Mouse (Mus musculus) cerebellum, postnatal 36 days (tissue): Measurements from ENCODE around the gene Tert.

ENCODE experiments used
- DNase-seq, 2 experiments: peaks; one replicate each; pipeline ENCODE4 v3.0.0; 2021 to 2022; ENCODE audit warnings: mixed read lengths in 2 of 2

The Tert gene

GRCm38 (mm10) chr13:73626745-73627549 is at the start of gene Tert:
Gene Tert, plus strand, starts transcription at chr13:73626911.
- DNase-seq = peak; percentile 39 to 42

DNA sequence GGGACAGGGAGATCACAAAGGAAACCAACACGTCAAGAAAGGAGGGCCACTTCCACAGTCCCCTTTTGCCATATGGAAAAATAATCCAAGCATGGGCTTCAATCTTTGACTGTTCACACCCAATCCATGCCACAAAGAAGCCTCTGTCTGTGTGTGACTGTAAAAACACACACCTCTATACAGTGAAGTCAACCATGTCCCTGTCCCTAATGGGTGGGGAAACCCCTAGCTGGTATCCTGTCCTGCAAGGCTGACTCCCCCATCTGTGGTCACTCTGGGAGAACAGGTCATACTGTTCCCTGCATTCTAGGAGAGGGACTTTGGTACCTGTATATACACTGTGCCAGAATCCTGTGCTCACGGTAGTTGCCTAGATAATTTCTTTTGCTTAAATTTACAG is 49.4 kb upstream of the Tert start:
- no peak for DNase-seq

- DNase-seq = no peak
Observed at GRCm38 (mm10) chr13:73591488-73591887, 35.2 kb upstream of the Tert start.

DNA sequence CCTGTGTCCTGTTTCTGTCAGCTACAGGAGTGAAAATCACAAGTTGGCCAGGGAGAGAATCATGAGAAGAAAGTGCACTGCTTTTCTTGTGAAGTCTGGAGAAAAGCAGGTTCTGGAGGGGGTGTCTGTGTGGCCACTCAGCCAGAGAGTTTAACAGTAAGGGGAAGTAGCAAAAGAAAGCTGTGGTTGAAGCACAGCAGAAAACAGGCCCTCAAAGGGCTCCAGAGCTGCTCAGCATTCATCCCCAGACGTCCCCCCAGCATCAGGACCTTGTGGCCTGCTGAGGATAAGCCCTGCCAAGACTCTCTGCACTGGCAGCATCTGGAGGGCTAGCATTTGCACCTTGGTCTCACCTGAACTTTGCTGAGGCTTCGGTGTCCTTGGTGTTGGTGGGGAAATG is 34.2 kb upstream of the Tert start:
- DNase-seq = no peak

- DNase-seq = no peak
Observed at GRCm38 (mm10) chr13:73596276-73596675, 30.4 kb upstream of the Tert start.

GRCm38 (mm10) chr13:73600217-73600616 is 26.5 kb upstream of the Tert start:
- no peak for DNase-seq

- DNase-seq = peak in 1 of 2 experiments; percentile 5
Observed at GRCm38 (mm10) chr13:73603046-73603445, 23.7 kb upstream of the Tert start.

DNA sequence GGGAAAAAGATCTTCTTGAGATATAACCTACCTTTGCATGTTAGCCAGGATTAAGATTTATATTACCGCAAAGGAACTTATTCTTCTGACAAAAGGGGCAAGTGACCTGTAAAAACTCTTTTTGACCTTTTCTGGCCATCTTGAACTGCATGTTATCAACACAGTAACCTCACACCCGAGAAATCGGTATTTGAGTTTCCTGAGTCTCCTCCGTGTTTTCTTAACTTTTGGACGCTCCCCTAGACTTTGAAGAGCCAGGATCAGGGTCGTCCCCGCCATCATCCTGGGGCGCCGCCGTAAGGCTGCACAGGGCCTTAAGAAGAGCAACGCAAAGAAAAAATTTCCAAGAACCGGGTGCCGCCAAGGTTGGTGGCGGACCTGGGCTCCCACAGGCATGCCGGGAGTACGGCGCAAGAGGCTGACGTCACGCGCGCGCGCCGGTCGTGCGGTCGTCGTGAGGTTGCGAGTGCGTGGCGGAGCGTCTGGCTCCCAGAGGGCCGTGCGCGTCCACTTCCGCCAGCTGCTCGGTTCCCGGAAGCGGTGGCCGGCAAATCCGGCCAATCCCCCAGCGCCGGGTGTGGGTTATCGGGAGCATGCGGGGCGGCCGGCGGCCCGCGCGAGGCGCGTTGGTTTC is 23.1 kb upstream of the Tert start, which contains the start of gene Clptm1l:
Clptm1l (plus strand) TSS at position 485 of the 634 bp plus-strand sequence.
- DNase-seq = peak; percentile 99

DNA sequence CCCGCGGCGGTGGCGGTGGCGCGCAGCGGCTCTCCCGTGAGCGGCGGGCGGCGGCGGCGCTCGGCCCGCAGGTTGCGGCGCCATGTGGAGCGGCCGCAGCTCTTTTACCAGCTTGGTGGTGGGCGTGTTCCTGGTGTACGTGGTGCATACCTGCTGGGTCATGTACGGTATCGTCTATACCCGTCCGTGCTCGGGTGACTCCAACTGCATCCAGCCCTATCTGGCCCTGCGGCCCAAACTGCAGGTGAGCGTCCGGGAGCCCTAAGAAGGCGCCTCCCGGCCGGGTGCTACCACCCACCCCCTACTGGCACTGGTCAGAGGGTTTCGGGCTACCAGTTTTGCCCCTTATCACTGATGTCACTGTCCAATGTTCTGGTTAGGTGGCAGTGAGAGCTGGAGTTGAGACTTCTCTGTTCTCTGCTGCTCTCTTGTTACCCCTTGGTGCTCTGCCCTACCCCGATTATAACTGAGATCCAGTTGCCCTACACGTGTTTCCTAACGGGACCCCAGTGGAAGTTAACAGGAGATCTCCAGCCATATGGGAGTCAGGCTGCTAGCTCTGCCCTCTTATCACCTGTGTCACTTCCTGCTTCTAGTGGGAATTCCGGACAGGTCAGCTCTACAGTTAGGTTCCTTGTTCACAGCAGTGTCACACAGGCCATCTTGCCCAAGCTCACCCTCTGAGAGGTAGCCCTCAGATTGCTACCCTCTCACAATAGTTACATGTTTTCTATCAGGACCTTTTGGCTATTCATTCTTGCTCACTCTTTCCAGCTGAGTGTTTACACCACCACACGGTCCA is 22.4 kb upstream of the Tert start:
- DNase-seq = no peak

- no peak for DNase-seq
Observed at GRCm38 (mm10) chr13:73618406-73618805, 8.3 kb upstream of the Tert start.

GRCm38 (mm10) chr13:73620637-73621036 is 6.1 kb upstream of the Tert start:
- no peak for DNase-seq

DNA sequence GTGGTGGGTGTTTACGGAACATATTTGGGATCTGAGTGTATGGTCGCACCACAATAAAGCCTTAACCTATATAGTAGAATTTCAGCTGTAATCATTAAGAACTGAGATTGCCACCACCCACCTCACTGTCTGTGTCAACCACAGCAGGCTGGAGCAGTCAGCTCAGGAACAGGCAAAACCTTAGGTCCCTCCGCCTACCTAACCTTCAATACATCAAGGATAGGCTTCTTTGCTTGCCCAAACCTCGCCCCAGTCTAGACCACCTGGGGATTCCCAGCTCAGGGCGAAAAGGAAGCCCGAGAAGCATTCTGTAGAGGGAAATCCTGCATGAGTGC is 334 bp upstream of the Tert start:
- no peak for DNase-seq

GRCm38 (mm10) chr13:73628586-73629113 is 1.9 kb downstream of the Tert start:
- DNase-seq = no peak

DNA sequence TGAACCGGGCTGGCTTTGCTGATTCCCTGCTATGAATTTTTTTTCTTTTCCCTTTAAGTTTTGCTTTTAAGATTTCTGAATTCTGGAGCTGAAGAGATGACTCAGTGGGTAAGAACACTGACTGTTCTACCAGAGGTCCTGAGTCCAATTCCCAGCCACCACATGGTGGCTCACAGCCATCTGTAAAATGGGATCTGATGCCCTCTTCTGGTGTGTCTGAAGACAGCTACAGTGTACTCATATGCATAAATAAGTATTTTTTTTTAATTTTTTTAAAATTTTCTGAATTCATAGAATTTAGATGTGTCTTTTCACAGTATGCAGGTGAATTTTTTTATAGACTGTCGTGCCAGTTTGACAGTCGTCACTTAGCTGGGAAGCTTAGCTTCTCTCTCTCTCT is 5.1 kb downstream of the Tert start:
- DNase-seq = no peak

DNA sequence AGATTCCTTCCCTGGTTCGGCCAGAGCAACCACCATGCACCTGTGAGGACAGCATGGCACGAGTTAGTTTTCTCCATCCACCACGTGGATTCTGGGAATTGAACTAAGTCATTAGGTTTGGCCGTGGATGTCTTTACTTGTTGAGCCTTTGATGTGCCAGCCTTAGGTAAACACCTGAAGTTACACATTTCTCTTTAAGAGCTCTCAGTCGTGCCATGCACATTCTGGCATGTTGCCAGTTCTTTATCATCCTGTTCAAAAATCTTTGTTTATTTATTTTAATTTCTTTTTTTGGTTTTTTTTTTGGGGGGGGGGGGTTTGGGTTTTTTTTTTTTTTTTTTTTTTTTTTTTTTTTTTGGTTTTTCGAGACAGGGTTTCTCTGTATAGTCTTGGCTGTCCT is 11.1 kb downstream of the Tert start:
- no peak for DNase-seq

DNA sequence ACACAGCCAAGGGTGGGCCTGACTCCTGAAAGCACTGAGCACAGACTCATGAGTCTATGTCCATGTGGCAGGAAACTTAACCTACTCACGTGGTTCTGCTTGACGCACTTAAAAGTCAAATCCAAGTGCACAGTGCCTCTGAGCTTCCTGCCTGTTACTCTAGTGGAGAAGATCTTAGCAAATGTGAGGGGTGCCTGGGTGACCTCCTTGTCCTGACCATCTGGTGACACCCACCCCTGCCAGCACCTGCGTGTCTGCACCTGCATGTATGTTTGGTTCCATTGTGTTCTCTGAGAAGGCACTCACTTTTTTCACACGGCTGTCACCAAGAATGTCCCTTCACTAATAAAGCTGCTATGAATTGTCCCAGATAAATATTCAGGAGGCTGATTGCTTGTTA is 14.6 kb downstream of the Tert start:
- no peak for DNase-seq

- DNase-seq = peak; percentile 17 to 22
Observed at GRCm38 (mm10) chr13:73646397-73647087, 19.8 kb downstream of the Tert start.

GRCm38 (mm10) chr13:73653266-73653665 is 26.6 kb downstream of the Tert start:
- no peak for DNase-seq

GRCm38 (mm10) chr13:73654976-73655375 is 28.3 kb downstream of the Tert start:
- DNase-seq = no peak

- no peak for DNase-seq
Observed at GRCm38 (mm10) chr13:73658953-73659352, 32.2 kb downstream of the Tert start.

DNA sequence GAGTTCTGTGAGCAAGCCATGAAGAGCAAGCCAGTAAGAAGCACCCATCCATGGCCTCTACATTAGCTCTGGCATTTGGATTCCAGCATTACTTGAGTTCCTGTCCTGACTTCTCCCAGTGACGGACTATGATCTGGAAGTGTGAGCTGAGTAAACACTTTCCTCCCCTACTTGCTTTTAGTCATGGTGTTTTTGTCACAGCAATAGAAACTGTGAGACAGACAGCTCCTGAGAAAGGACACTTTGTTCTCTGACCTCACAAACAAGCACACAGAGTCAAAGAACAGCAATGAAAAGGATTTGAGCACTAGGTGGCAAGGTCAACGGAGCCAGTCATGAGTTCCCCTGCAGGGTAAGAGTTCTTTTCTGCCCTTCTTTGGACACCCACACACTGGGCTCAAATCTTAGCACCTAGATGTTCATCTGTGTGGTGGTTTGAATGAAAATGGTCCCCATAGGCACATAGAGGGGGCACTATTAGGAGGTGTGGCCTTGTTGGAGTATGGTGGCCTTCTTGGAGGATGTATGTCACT is 33.5 kb downstream of the Tert start:
- no peak for DNase-seq

DNA sequence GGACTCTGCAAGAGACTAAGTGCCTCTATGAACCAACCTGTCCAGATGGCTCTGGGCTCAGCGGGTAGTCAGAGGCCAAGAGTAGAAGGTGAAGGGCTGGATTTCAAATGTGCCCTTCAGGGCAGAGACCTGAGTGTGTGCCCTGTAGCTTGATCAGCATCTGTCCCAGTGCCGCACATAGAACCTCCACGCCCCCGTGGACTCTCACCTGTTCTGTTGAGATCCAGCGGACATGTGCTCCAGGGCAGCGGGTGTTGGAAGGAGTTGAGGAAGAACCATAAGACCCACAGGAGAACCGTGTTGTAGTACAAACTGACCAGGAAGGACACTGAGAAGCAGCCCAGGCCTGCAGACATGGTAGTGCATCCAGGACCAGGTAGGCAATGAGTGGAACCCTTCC is 48.5 kb downstream of the Tert start:
- no peak for DNase-seq
